Mouse (Mus musculus): Measurements from ENCODE around the gene Bcl6b. TPM values are rescaled to one million over a fixed set of nuclear protein-coding genes. Genes with fewer than 3 reads are reported as not detected.
A peak's percentile ranks its signal among the peaks of the same experiment; 100 is the strongest.

Gene Bcl6b
- polyA plus RNA-seq, 1 experiment from 2014 or later = not detected

- H3K79me2 ChIP-seq (ENCODE audit: inconsistent target) = peaks cover 25% of the 10 kb centered on the region
- H3K4me3 ChIP-seq (ENCODE audit: inconsistent target) = peak overlapping the region; percentile 100
- H3K36me3 ChIP-seq (ENCODE audit: inconsistent target) = peaks cover 12% of the 10 kb centered on the region; the same call in 1 of the 2 replicates
- WGBS (ENCODE audit: missing documents) = 13% methylated on average over 22 of the region's 23 CpGs
- H3K27ac ChIP-seq = peak overlapping the region; percentile 90
These were observed 9.2 kb upstream of the Bcl6b start for GRCm38 (mm10) chr11:70238591-70239440.

GRCm38 (mm10) chr11:70237457-70238167 is 8.0 kb upstream of the Bcl6b start, which contains the start of gene 0610010K14Rik:
TSS of gene 0610010K14Rik (minus strand) at chr11:70237914.
- peak within 1 kb of the TSS; percentile 90 for H3K27ac ChIP-seq
- H3K79me2 ChIP-seq (ENCODE audit: inconsistent target) = peaks cover 25% of the 10 kb centered on the region
- peaks cover 12% of the 10 kb centered on the region; the same call in 1 of the 2 replicates for H3K36me3 ChIP-seq (ENCODE audit: inconsistent target)
- peak within 1 kb of the TSS; percentile 100 for H3K4me3 ChIP-seq (ENCODE audit: inconsistent target)
- 1% methylated on average over 63 of the region's 70 CpGs for WGBS (ENCODE audit: missing documents)

- WGBS (ENCODE audit: missing documents) = 67% methylated on average over 6 of the region's 7 CpGs
- peaks cover 12% of the 10 kb centered on the region; the same call in 1 of the 2 replicates for H3K36me3 ChIP-seq (ENCODE audit: inconsistent target)
- peak overlapping the region; percentile 57 for H3K4me3 ChIP-seq (ENCODE audit: inconsistent target)
- H3K27ac ChIP-seq = peak overlapping the region; percentile 75
- H3K79me2 ChIP-seq (ENCODE audit: inconsistent target) = peaks cover 25% of the 10 kb centered on the region
These were observed 7.1 kb upstream of the Bcl6b start for GRCm38 (mm10) chr11:70236717-70237116.

- 91% methylated on average over 12 of the region's 12 CpGs for WGBS (ENCODE audit: missing documents)
- Histone ChIP-seq H3K79me2 (ENCODE audit: inconsistent target) (peaks cover 19% of the 10 kb centered on the region), H3K36me3 (ENCODE audit: inconsistent target) (peaks cover 12% of the 10 kb centered on the region; the same call in 1 of the 2 replicates), H3K27ac (no peak overlapping the region), H3K4me3 (ENCODE audit: inconsistent target) (no peak overlapping the region)
These were observed 5.8 kb upstream of the Bcl6b start for GRCm38 (mm10) chr11:70235254-70235900.

- Histone ChIP-seq H3K36me3 (ENCODE audit: inconsistent target) (peaks cover 12% of the 10 kb centered on the region; the same call in 1 of the 2 replicates), H3K27ac (no peak overlapping the region), H3K4me3 (ENCODE audit: inconsistent target) (no peak overlapping the region), H3K79me2 (ENCODE audit: inconsistent target) (peaks cover 14% of the 10 kb centered on the region)
- WGBS (ENCODE audit: missing documents) = 20% methylated on average over 2 of the region's 8 CpGs
These were observed 4.9 kb upstream of the Bcl6b start for GRCm38 (mm10) chr11:70234497-70234896.

GRCm38 (mm10) chr11:70234037-70234436 is 4.4 kb upstream of the Bcl6b start:
- Histone ChIP-seq H3K36me3 (ENCODE audit: inconsistent target) (peaks cover 12% of the 10 kb centered on the region; the same call in 1 of the 2 replicates), H3K27ac (no peak overlapping the region), H3K4me3 (ENCODE audit: inconsistent target) (no peak overlapping the region), H3K79me2 (ENCODE audit: inconsistent target) (peaks cover 9% of the 10 kb centered on the region)
- WGBS (ENCODE audit: missing documents) = 82% methylated on average over 5 of the region's 5 CpGs

GRCm38 (mm10) chr11:70233016-70233415 is 3.4 kb upstream of the Bcl6b start:
- H3K79me2 ChIP-seq (ENCODE audit: inconsistent target) = no peaks in the 10 kb centered on the region
- peaks cover 12% of the 10 kb centered on the region; the same call in 1 of the 2 replicates for H3K36me3 ChIP-seq (ENCODE audit: inconsistent target)
- no peak overlapping the region for H3K27ac ChIP-seq
- 76% methylated on average over 7 of the region's 8 CpGs for WGBS (ENCODE audit: missing documents)
- no peak overlapping the region for H3K4me3 ChIP-seq (ENCODE audit: inconsistent target)

- H3K36me3 ChIP-seq (ENCODE audit: inconsistent target) = peaks cover 12% of the 10 kb centered on the region; the same call in 1 of the 2 replicates
- H3K27ac ChIP-seq = no peak overlapping the region
- WGBS (ENCODE audit: missing documents) = 44% methylated on average over 8 of the region's 10 CpGs
- no peaks in the 10 kb centered on the region for H3K79me2 ChIP-seq (ENCODE audit: inconsistent target)
- no peak overlapping the region for H3K4me3 ChIP-seq (ENCODE audit: inconsistent target)
These were observed 2.9 kb upstream of the Bcl6b start for GRCm38 (mm10) chr11:70232546-70232945.

GRCm38 (mm10) chr11:70230239-70230727 is 685 bp upstream of the Bcl6b start:
- Histone ChIP-seq H3K4me3 (ENCODE audit: inconsistent target) (no peak overlapping the region), H3K79me2 (ENCODE audit: inconsistent target) (no peaks in the 10 kb centered on the region), H3K27ac (no peak overlapping the region), H3K36me3 (ENCODE audit: inconsistent target) (peaks cover 5% of the 10 kb centered on the region; the same call in 1 of the 2 replicates)
- 1% methylated on average over 32 of the region's 32 CpGs for WGBS (ENCODE audit: missing documents)

GRCm38 (mm10) chr11:70228828-70229227 is 770 bp downstream of the Bcl6b start:
- Histone ChIP-seq H3K4me3 (ENCODE audit: inconsistent target) (no peak overlapping the region; the same call in 1 of the 2 replicates), H3K27ac (no peak overlapping the region), H3K36me3 (ENCODE audit: inconsistent target) (no peaks in the 10 kb centered on the region), H3K79me2 (ENCODE audit: inconsistent target) (no peaks in the 10 kb centered on the region)
- WGBS (ENCODE audit: missing documents) = 3% methylated on average over 19 of the region's 19 CpGs

GRCm38 (mm10) chr11:70227661-70228245 is 1.8 kb downstream of the Bcl6b start:
- no peaks in the 10 kb centered on the region for H3K36me3 ChIP-seq (ENCODE audit: inconsistent target)
- H3K27ac ChIP-seq = no peak overlapping the region
- H3K4me3 ChIP-seq (ENCODE audit: inconsistent target) = no peak overlapping the region
- no peaks in the 10 kb centered on the region for H3K79me2 ChIP-seq (ENCODE audit: inconsistent target)
- WGBS (ENCODE audit: missing documents) = 95% methylated on average over 4 of the region's 4 CpGs

- WGBS (ENCODE audit: missing documents) = 71% methylated on average over 5 of the region's 5 CpGs
- Histone ChIP-seq H3K36me3 (ENCODE audit: inconsistent target) (no peaks in the 10 kb centered on the region), H3K4me3 (ENCODE audit: inconsistent target) (no peak overlapping the region), H3K79me2 (ENCODE audit: inconsistent target) (peaks cover 4% of the 10 kb centered on the region; the same call in 1 of the 2 replicates), H3K27ac (no peak overlapping the region)
These were observed 2.5 kb downstream of the Bcl6b start for GRCm38 (mm10) chr11:70227126-70227525.

- no peak overlapping the region for H3K4me3 ChIP-seq (ENCODE audit: inconsistent target)
- peaks cover 10% of the 10 kb centered on the region for H3K79me2 ChIP-seq (ENCODE audit: inconsistent target)
- H3K36me3 ChIP-seq (ENCODE audit: inconsistent target) = no peaks in the 10 kb centered on the region
- H3K27ac ChIP-seq = no peak overlapping the region
- 69% methylated on average over 18 of the region's 18 CpGs for WGBS (ENCODE audit: missing documents)
These were observed 3.1 kb downstream of the Bcl6b start for GRCm38 (mm10) chr11:70226602-70226890.
